Mouse (Mus musculus): Measurements from ENCODE around the gene Cradd. TPM values are rescaled to one million over a fixed set of nuclear protein-coding genes. Genes with fewer than 3 reads are reported as not detected.

The Cradd gene
- polyA plus RNA-seq, 2 experiments, result 3.2 to 3.6 TPM

DNA sequence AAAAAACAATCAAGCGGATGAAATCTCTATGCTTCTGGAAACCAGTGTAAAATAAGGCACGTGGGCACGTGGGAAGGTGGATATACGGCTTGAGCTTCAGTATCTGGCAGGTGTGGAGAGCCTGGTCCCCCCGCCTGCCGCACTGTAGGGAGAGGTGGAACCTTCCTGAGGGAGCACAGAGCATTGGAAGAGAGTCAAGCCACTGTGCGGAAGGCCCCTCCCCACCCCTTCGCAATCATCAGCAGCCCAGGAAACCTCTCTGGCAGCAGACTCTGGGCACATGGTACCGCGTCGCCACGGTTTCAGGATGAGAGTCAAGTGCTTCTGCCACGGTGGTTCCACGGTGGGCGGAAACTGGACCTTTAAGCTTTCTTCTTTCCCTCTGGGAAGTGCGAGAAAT is 100.7 kb downstream of the Cradd start:
- H3K4me2 ChIP-seq (ENCODE audit: low read depth), result no peak overlapping the region
- 0 out of 4 replicates have a peak, but pooled peaks cover 0 to 1% of the 10 kb centered on the region in 2 experiments for H3K4me1 ChIP-seq (replicated peaks; ENCODE audit: control insufficient read depth in 2 of 2, insufficient read depth in 2 of 2, low read length in 1 of 2)
- H3K4me3 ChIP-seq (ENCODE audit: insufficient read depth in 1 of 2, low read depth in 2 of 2, low read length in 2 of 2), result no peak overlapping the region
- no peak overlapping the region for H3K27ac ChIP-seq
- no peaks in the 10 kb centered on the region for H3K9me3 ChIP-seq (ENCODE audit: control insufficient read depth, low read length)
- 77% methylated on average over 16 of the region's 16 CpGs for WGBS (ENCODE audit: insufficient replicate concordance)
- DNase-seq (ENCODE audit: low read depth in 3 of 3, low spot score in 3 of 3), result no peak
- TF ChIP-seq CTCF (IDR thresholded peaks at IDR 0.05; ENCODE audit: low read depth) (no peak), EP300 (IDR thresholded peaks at IDR 0.05; ENCODE audit: low read depth) (no peak)
- H3K36me3 ChIP-seq (replicated peaks; ENCODE audit: control insufficient read depth, insufficient read depth, low read depth), result no peaks in the 10 kb centered on the region
- no peak for ATAC-seq (ENCODE audit: insufficient read depth)
- H3K9ac ChIP-seq (replicated peaks), result no peak overlapping the region
- H3K27me3 ChIP-seq (ENCODE audit: control insufficient read depth, insufficient read depth, low read length), result no peaks in the 10 kb centered on the region

GRCm38 (mm10) chr10:95221914-95222313 is 102.0 kb downstream of the Cradd start:
- H3K9ac ChIP-seq (replicated peaks), result no peak overlapping the region
- H3K27me3 ChIP-seq (ENCODE audit: control insufficient read depth, insufficient read depth, low read length), result no peaks in the 10 kb centered on the region
- TF ChIP-seq CTCF (IDR thresholded peaks at IDR 0.05; ENCODE audit: low read depth), result no peak
- no peak for TF ChIP-seq EP300 (IDR thresholded peaks at IDR 0.05; ENCODE audit: low read depth)
- no peaks in the 10 kb centered on the region for H3K36me3 ChIP-seq (replicated peaks; ENCODE audit: control insufficient read depth, insufficient read depth, low read depth)
- no peak overlapping the region for H3K4me3 ChIP-seq (ENCODE audit: insufficient read depth in 1 of 2, low read depth in 2 of 2, low read length in 2 of 2)
- H3K27ac ChIP-seq, result no peak overlapping the region
- DNase-seq (ENCODE audit: low read depth in 3 of 3, low spot score in 3 of 3) (no peak), ATAC-seq (ENCODE audit: insufficient read depth) (no peak)
- 0 out of 4 replicates have a peak, but pooled peaks cover 0 to 1% of the 10 kb centered on the region in 2 experiments for H3K4me1 ChIP-seq (replicated peaks; ENCODE audit: control insufficient read depth in 2 of 2, insufficient read depth in 2 of 2, low read length in 1 of 2)
- no peaks in the 10 kb centered on the region for H3K9me3 ChIP-seq (ENCODE audit: control insufficient read depth, low read length)
- no peak overlapping the region for H3K4me2 ChIP-seq (ENCODE audit: low read depth)
- 79% methylated on average over 9 of the region's 9 CpGs for WGBS (ENCODE audit: insufficient replicate concordance)

GRCm38 (mm10) chr10:95220536-95220935 is 103.4 kb downstream of the Cradd start:
- Histone ChIP-seq H3K4me2 (ENCODE audit: low read depth) (no peak overlapping the region), H3K9ac (replicated peaks) (no peak overlapping the region), H3K4me1 (replicated peaks; ENCODE audit: control insufficient read depth in 2 of 2, insufficient read depth in 2 of 2, low read length in 1 of 2) (0 out of 4 replicates have a peak, but pooled peaks cover 0 to 1% of the 10 kb centered on the region in 2 experiments), H3K4me3 (ENCODE audit: insufficient read depth in 1 of 2, low read depth in 2 of 2, low read length in 2 of 2) (no peak overlapping the region), H3K27ac (no peak overlapping the region), H3K27me3 (ENCODE audit: control insufficient read depth, insufficient read depth, low read length) (no peaks in the 10 kb centered on the region), H3K9me3 (ENCODE audit: control insufficient read depth, low read length) (no peaks in the 10 kb centered on the region), H3K36me3 (replicated peaks; ENCODE audit: control insufficient read depth, insufficient read depth, low read depth) (no peaks in the 10 kb centered on the region)
- DNase-seq (ENCODE audit: low read depth in 3 of 3, low spot score in 3 of 3) (no peak), ATAC-seq (ENCODE audit: insufficient read depth) (no peak)
- TF ChIP-seq CTCF (IDR thresholded peaks at IDR 0.05; ENCODE audit: low read depth) (no peak), EP300 (IDR thresholded peaks at IDR 0.05; ENCODE audit: low read depth) (no peak)
- 54% methylated on average over 3 of the region's 3 CpGs for WGBS (ENCODE audit: insufficient replicate concordance)

GRCm38 (mm10) chr10:95218683-95219060 is 105.3 kb downstream of the Cradd start:
- no peak overlapping the region for H3K27ac ChIP-seq
- ATAC-seq (ENCODE audit: insufficient read depth) (no peak), DNase-seq (ENCODE audit: low read depth in 3 of 3, low spot score in 3 of 3) (no peak)
- TF ChIP-seq EP300 (IDR thresholded peaks at IDR 0.05; ENCODE audit: low read depth) (no peak), CTCF (IDR thresholded peaks at IDR 0.05; ENCODE audit: low read depth) (no peak)
- no peaks in the 10 kb centered on the region for H3K36me3 ChIP-seq (replicated peaks; ENCODE audit: control insufficient read depth, insufficient read depth, low read depth)
- H3K9ac ChIP-seq (replicated peaks), result no peak overlapping the region
- H3K9me3 ChIP-seq (ENCODE audit: control insufficient read depth, low read length), result no peaks in the 10 kb centered on the region
- H3K4me1 ChIP-seq (replicated peaks; ENCODE audit: control insufficient read depth in 2 of 2, insufficient read depth in 2 of 2, low read length in 1 of 2), result 0 out of 4 replicates have a peak, but pooled peaks cover 0 to 1% of the 10 kb centered on the region in 2 experiments
- no peak overlapping the region for H3K4me3 ChIP-seq (ENCODE audit: insufficient read depth in 1 of 2, low read depth in 2 of 2, low read length in 2 of 2)
- no peak overlapping the region for H3K4me2 ChIP-seq (ENCODE audit: low read depth)
- 74% methylated on average over 9 of the region's 9 CpGs for WGBS (ENCODE audit: insufficient replicate concordance)
- no peaks in the 10 kb centered on the region for H3K27me3 ChIP-seq (ENCODE audit: control insufficient read depth, insufficient read depth, low read length)

DNA sequence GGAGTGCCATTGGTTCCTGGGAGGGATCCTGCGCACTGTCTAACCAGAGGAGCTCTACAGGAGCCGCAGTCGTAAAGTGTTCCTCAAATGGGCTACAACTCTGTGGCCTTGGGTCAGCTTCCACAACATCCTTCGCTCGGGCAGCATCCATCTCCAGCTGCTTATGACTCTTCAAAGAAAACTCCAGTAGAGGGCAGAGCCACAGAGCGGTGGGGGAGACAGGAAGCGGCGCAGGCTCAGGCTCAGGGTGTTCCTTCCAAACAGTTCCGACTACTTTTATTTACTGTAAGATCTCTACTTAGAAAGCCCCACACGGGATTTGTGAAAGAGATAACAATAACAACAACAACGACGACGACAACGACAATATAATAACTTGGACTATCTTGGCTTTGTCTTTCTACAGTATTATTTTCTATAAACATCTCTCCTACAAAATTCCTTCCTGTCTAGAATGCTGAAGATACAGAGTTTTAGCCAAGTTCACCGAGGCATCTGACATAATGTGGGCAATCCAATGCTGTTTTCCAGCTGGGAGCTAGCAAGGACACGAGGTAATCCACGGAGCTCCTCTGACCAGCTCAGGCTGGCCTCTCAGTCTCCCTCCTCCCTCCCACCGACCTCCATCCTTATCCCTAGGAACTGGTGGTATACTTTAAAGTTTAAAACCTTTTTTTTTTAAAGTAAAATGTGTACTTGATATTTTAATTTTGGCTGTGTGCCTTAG is 105.8 kb downstream of the Cradd start:
- Histone ChIP-seq H3K4me1 (replicated peaks; ENCODE audit: control insufficient read depth in 2 of 2, insufficient read depth in 2 of 2, low read length in 1 of 2) (0 out of 4 replicates have a peak, but pooled peaks cover 0 to 1% of the 10 kb centered on the region in 2 experiments), H3K36me3 (replicated peaks; ENCODE audit: control insufficient read depth, insufficient read depth, low read depth) (no peaks in the 10 kb centered on the region), H3K27ac (no peak overlapping the region), H3K4me3 (ENCODE audit: insufficient read depth in 1 of 2, low read depth in 2 of 2, low read length in 2 of 2) (no peak overlapping the region), H3K9me3 (ENCODE audit: control insufficient read depth, low read length) (no peaks in the 10 kb centered on the region), H3K4me2 (ENCODE audit: low read depth) (no peak overlapping the region), H3K9ac (replicated peaks) (no peak overlapping the region), H3K27me3 (ENCODE audit: control insufficient read depth, insufficient read depth, low read length) (no peaks in the 10 kb centered on the region)
- 50% methylated on average over 18 of the region's 18 CpGs for WGBS (ENCODE audit: insufficient replicate concordance)
- ATAC-seq (ENCODE audit: insufficient read depth) (no peak), DNase-seq (ENCODE audit: low read depth in 3 of 3, low spot score in 3 of 3) (no peak)
- TF ChIP-seq EP300 (IDR thresholded peaks at IDR 0.05; ENCODE audit: low read depth) (no peak), CTCF (IDR thresholded peaks at IDR 0.05; ENCODE audit: low read depth) (peak; percentile 21; the same call in 1 of the 2 replicates)
